Mouse (Mus musculus): Measurements from ENCODE around the gene Esrrg. TPM values are rescaled to one million over a fixed set of nuclear protein-coding genes. Genes with fewer than 3 reads are reported as not detected.

The Esrrg gene
- polyA plus RNA-seq (2012; fragmentation: generic; extraction: Trizol): under 1 TPM in 1 of 2 experiments, not detected in 1; 0.07 TPM

DNA sequence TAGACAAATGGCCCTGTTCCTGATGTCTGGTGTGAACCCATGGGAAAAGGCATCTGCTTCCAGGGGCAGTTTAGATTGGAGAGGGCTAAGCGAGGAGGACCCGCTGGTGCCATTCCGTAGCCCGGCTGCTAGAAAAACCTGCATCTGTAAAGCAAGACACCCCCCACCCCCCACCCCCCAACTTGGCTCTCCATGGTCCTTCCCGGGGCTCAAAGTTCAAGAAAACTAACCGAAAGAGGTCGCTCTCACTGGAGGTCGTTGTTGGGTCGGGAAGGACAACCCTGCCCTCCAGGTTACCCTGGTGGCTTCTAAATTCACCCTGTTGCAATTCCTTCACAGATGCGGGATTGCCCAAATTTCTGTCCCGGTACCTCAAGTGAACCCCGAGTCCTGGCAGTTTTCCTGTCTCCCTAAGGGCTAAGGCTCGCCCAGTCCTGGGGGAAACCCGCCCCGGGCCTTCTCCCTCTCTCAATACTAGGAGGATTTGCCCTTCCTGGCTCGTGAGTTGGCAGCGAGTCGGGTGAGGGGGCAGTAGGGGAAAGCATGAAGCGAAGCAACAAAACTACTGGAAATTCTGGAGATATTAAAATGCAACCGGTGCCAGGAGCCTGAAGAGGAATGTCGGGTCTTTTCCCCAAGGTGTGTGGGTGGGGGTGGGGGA is at the start of gene Esrrg:
Gene Esrrg (plus strand): TSS at position 531 of the 661 bp plus-strand sequence.

DNA sequence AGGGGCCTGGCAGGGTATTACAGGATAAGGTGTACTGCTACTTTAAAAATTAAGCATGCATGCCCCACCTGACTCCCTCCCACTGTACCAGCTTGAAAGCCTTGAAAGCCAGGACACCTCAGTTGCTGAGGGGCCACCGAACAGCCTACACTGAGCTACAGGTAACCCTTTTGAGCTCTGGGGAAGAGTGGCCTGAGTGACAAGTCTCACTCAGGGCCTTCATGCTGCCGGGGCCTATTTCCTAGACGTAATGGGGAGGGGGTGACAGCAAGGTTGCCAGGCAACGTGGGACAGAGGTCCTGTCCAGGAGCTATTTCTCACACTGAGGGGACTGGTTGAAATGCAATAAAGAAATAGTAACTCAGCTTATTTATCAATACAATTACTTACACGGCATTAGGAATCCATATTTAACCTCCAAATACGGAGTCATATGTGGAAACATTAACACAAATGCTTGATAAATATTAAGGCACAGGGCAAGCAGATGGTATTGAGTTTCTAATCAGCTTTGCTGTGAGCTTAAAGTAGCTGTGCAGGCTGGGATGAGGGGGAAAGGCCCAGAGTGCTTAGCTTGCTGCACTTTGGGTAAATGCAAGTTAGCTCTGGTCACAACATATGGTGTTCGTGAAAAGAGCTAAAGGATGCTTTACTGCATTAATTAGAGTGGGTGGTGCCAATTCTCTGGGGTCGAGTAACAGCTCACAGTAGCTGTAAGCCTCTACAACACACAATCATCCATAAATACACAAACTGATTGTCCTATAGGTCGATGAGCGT is 653.5 kb downstream of the Esrrg start, which contains the start of gene Ush2a:
Gene Ush2a (plus strand): TSS at position 121 of the 780 bp plus-strand sequence.

